Comparison of ENCODE assay signal across 29 mouse cellular contexts in genomic region chr17:63158436-63158835, GRCm38 (mm10).
DNase-seq lines count a peak whose midpoint lies in the region; ATAC-seq and TF ChIP-seq lines count a peak whose summit lies in the region.
"Had no signal": no experiment of that assay in that cellular context is flagged by ENCODE, and none has a peak within 500 bp of the region (broad histone marks: within the 10 kb centered on the region; RNA-seq: fewer than 3 reads in every experiment).

No protein-coding gene starts in this region.

- H3K4me2 ChIP-seq in heart, postnatal 0 days (ENCODE audit: low read depth, low read length), result no peak overlapping the region
- H3K4me2 ChIP-seq in liver, postnatal 0 days (ENCODE audit: low read depth, low read length), result no peak overlapping the region
- H3K4me2 ChIP-seq: limb, embryonic 15.5 days; lung, embryonic 14.5 days; midbrain, embryonic 11.5 days; stomach, embryonic 15.5 days had no signal

- ATAC-seq in heart, postnatal 0 days (ENCODE audit: insufficient read depth, low read depth), result 0 out of 2 replicates have a peak, but pooled peaks have one; percentile 8
- no peak for ATAC-seq in liver, postnatal 0 days
- no peak for ATAC-seq in cerebellum, adult (ENCODE audit: insufficient number of reproducible peaks, low FRiP score, low TSS enrichment)
- no peak for ATAC-seq in megakaryocyte progenitor cell, adult 5-6 weeks (replicated peaks; ENCODE audit: poor library complexity)
- ATAC-seq: forebrain, embryonic 16.5 days; intestine, embryonic 16.5 days had no signal

- H3K9me3 ChIP-seq in heart, postnatal 0 days (replicated peaks; ENCODE audit: control insufficient read depth, low read length), result no peaks in the 10 kb centered on the region
- H3K9me3 ChIP-seq in heart, embryonic 10.5 days, result no peaks in the 10 kb centered on the region
- H3K9me3 ChIP-seq in liver, postnatal 0 days (ENCODE audit: low read length), result no peaks in the 10 kb centered on the region
- H3K9me3 ChIP-seq: limb, embryonic 10.5 days; limb, embryonic 15.5 days; neural tube, embryonic 12.5 days; stomach, embryonic 15.5 days had no signal

- H3K36me3 ChIP-seq in heart, postnatal 0 days (replicated peaks; ENCODE audit: control insufficient read depth, insufficient read depth, low read length), result no peaks in the 10 kb centered on the region
- H3K36me3 ChIP-seq in heart, embryonic 10.5 days, result no peaks in the 10 kb centered on the region
- no peaks in the 10 kb centered on the region for H3K36me3 ChIP-seq in liver, adult 2 months (ENCODE audit: control insufficient read depth, insufficient read depth, low read length)
- H3K36me3 ChIP-seq in liver, postnatal 0 days (replicated peaks; ENCODE audit: insufficient read depth, low read length), result no peaks in the 10 kb centered on the region
- H3K36me3 ChIP-seq: limb, embryonic 10.5 days; limb, embryonic 15.5 days; neural tube, embryonic 12.5 days; stomach, embryonic 15.5 days had no signal

- H3K27ac ChIP-seq in heart, postnatal 0 days (ENCODE audit: low read depth), result no peak overlapping the region
- H3K27ac ChIP-seq in heart, embryonic 10.5 days, result no peak overlapping the region
- no peak overlapping the region for H3K27ac ChIP-seq in liver, adult 2 months (replicated peaks; ENCODE audit: insufficient read depth, low read depth, low read length)
- H3K27ac ChIP-seq in liver, postnatal 0 days (ENCODE audit: low read depth), result no peak overlapping the region
- H3K27ac ChIP-seq: gastrocnemius, adult 2 months; kidney, postnatal 0 days; limb, embryonic 10.5 days; limb, embryonic 15.5 days; liver, embryonic 14.5 days; neural tube, embryonic 12.5 days; stomach, embryonic 15.5 days had no signal

- DNase-seq in heart, postnatal 0 days (ENCODE audit: low spot score), result no peak
- no peak for DNase-seq in heart, embryonic 10.5 days (ENCODE audit: low spot score)
- peak; percentile 52 for DNase-seq in liver, adult 2 months (ENCODE audit: extremely low read depth, low read depth, low spot score)
- DNase-seq in liver, postnatal 0 days, result no peak
- DNase-seq in MN1 (ENCODE audit: low spot score), result peak; percentile 15
- DNase-seq in neural tube, embryonic 10.5 days (ENCODE audit: extremely low spot score, low spot score), result peak; percentile 16
- DNase-seq: adrenal gland, adult 8-10 months; B cell, adult 2 months; cerebellum, adult 11 months; cerebellum, adult 9-10 months; cerebellum, postnatal 36 days; gastrocnemius, adult 2 months; gastrocnemius, postnatal 36 days; kidney, adult 8-10 months; lung, postnatal 14 days; right cerebral cortex, postnatal 25 days had no signal

- no peaks in the 10 kb centered on the region; the same call in 1 of the 2 replicates for H3K79me2 ChIP-seq in liver, adult 2 months (ENCODE audit: control insufficient read depth, insufficient read depth, low read length)

- no peak for TF ChIP-seq POLR2A in liver, adult 2 months (IDR thresholded peaks at IDR 0.05; ENCODE audit: extremely low read depth, insufficient read depth, low read length)

- no peak overlapping the region for H3K9ac ChIP-seq in heart, postnatal 0 days (replicated peaks; ENCODE audit: low read depth, low read length)
- H3K9ac ChIP-seq in liver, adult 2 months (ENCODE audit: low read depth, low read length), result no peak overlapping the region
- H3K9ac ChIP-seq in liver, postnatal 0 days (replicated peaks), result no peak overlapping the region
- H3K9ac ChIP-seq: limb, embryonic 15.5 days; liver, embryonic 14.5 days; lung, embryonic 14.5 days; neural tube, embryonic 12.5 days; stomach, embryonic 15.5 days had no signal

- peaks cover 15% of the 10 kb centered on the region for H3K4me1 ChIP-seq in heart, postnatal 0 days (ENCODE audit: control insufficient read depth, insufficient read depth)
- peaks cover 21% of the 10 kb centered on the region; the same call in 1 of the 2 replicates for H3K4me1 ChIP-seq in heart, embryonic 10.5 days
- peaks cover 3% of the 10 kb centered on the region; the same call in 1 of the 2 replicates for H3K4me1 ChIP-seq in liver, adult 2 months (ENCODE audit: control insufficient read depth, insufficient read depth, low read length)
- H3K4me1 ChIP-seq in liver, postnatal 0 days (ENCODE audit: insufficient read depth), result no peaks in the 10 kb centered on the region
- H3K4me1 ChIP-seq: limb, embryonic 15.5 days; stomach, embryonic 15.5 days had no signal

- no peaks in the 10 kb centered on the region for H3K27me3 ChIP-seq in heart, postnatal 0 days (ENCODE audit: control insufficient read depth, insufficient read depth, low read length)
- H3K27me3 ChIP-seq in heart, embryonic 10.5 days (ENCODE audit: insufficient read depth, poor library complexity, severe bottlenecking), result no peaks in the 10 kb centered on the region
- H3K27me3 ChIP-seq in liver, adult 2 months (ENCODE audit: control insufficient read depth, insufficient read depth, low read length), result no peaks in the 10 kb centered on the region
- H3K27me3 ChIP-seq in liver, postnatal 0 days (ENCODE audit: insufficient read depth, low read length), result no peaks in the 10 kb centered on the region
- H3K27me3 ChIP-seq: limb, embryonic 15.5 days; stomach, embryonic 15.5 days had no signal

- no peak for TF ChIP-seq EP300 in heart, postnatal 0 days (IDR thresholded peaks at IDR 0.05; ENCODE audit: low read depth)
- no peak for TF ChIP-seq EP300 in liver, postnatal 0 days (IDR thresholded peaks at IDR 0.05; ENCODE audit: low read depth)

- no peak for TF ChIP-seq CTCF in heart, postnatal 0 days (IDR thresholded peaks at IDR 0.05; ENCODE audit: low read depth)
- TF ChIP-seq CTCF in liver, adult 2 months (IDR thresholded peaks at IDR 0.05; ENCODE audit: low read depth, low read length), result no peak
- TF ChIP-seq CTCF in liver, postnatal 0 days (IDR thresholded peaks at IDR 0.05; ENCODE audit: low read depth), result no peak

- no peak overlapping the region for H3K4me3 ChIP-seq in heart, postnatal 0 days (ENCODE audit: low read depth, low read length)
- H3K4me3 ChIP-seq in heart, embryonic 10.5 days, result no peak overlapping the region
- no peak overlapping the region for H3K4me3 ChIP-seq in liver, adult 2 months (ENCODE audit: insufficient read depth, low read depth, low read length)
- no peak overlapping the region for H3K4me3 ChIP-seq in liver, postnatal 0 days (ENCODE audit: low read depth, low read length)
- H3K4me3 ChIP-seq: erythroblast, embryonic 14.5 days; gastrocnemius, adult 2 months; limb, embryonic 10.5 days; limb, embryonic 15.5 days; neural tube, embryonic 12.5 days; stomach, embryonic 15.5 days had no signal

- 33% methylated on average over 3 of the region's 3 CpGs for WGBS in heart, postnatal 0 days
- 59% methylated on average over 3 of the region's 3 CpGs for WGBS in heart, embryonic 10.5 days
- 27% methylated on average over 3 of the region's 3 CpGs for WGBS in liver, adult 2 months
- 67% methylated on average over 3 of the region's 3 CpGs for WGBS in liver, postnatal 0 days (ENCODE audit: insufficient replicate concordance)

Comparison
In these comparisons a context has a peak if more than half of its experiments do, and no peak if none do; other contexts are left out.
1. DNase-seq: peak in liver, adult 2 months (single experiment), MN1 (single experiment) and neural tube, embryonic 10.5 days (single experiment); none in heart, postnatal 0 days (single experiment), heart, embryonic 10.5 days (single experiment) and liver, postnatal 0 days (single experiment).